Mouse (Mus musculus): ENCODE data around the gene Bub1b. TPM values are rescaled to one million over a fixed set of nuclear protein-coding genes. Genes with fewer than 3 reads are reported as not detected.
A peak's percentile ranks its signal among the peaks of the same experiment; 100 is the strongest.

Gene Bub1b
- total and polyA plus RNA-seq, 2 experiments from 2014 or later = 14.8 to 37.7 TPM

GRCm38 (mm10) chr2:118687791-118688190, 89.8 kb downstream of the Bub1b start:
- Histone ChIP-seq H3K9me3 (replicated peaks; ENCODE audit: control insufficient read depth, low read length) (no peaks in the 10 kb centered on the region), H3K9ac (replicated peaks; ENCODE audit: low read depth, low read length) (no peak overlapping the region), H3K36me3 (replicated peaks; ENCODE audit: control insufficient read depth, insufficient read depth, low read length) (no peaks in the 10 kb centered on the region), H3K4me3 (ENCODE audit: low read depth, low read length) (no peak overlapping the region), H3K4me1 (ENCODE audit: control insufficient read depth, insufficient read depth) (peaks cover 7% of the 10 kb centered on the region), H3K27ac (ENCODE audit: low read depth) (no peak overlapping the region), H3K27me3 (ENCODE audit: control insufficient read depth, insufficient read depth, low read length) (no peaks in the 10 kb centered on the region), H3K4me2 (ENCODE audit: low read depth, low read length) (no peak overlapping the region)
- WGBS = 85% methylated on average over 3 of the region's 3 CpGs
- no peak for ATAC-seq (ENCODE audit: insufficient read depth, low read depth)
- no peak for DNase-seq (ENCODE audit: low spot score)
- no peak for TF ChIP-seq CTCF (IDR thresholded peaks at IDR 0.05; ENCODE audit: low read depth)
- no peak for TF ChIP-seq EP300 (IDR thresholded peaks at IDR 0.05; ENCODE audit: low read depth)

- H3K36me3 ChIP-seq (replicated peaks; ENCODE audit: control insufficient read depth, insufficient read depth, low read length) = no peaks in the 10 kb centered on the region
- 58% methylated on average over 10 of the region's 10 CpGs for WGBS
- no peaks in the 10 kb centered on the region for H3K9me3 ChIP-seq (replicated peaks; ENCODE audit: control insufficient read depth, low read length)
- H3K4me3 ChIP-seq (ENCODE audit: low read depth, low read length) = no peak overlapping the region
- H3K9ac ChIP-seq (replicated peaks; ENCODE audit: low read depth, low read length) = no peak overlapping the region
- ATAC-seq (ENCODE audit: insufficient read depth, low read depth) = peak; percentile 7; the same call in 1 of the 2 replicates
- DNase-seq (ENCODE audit: low spot score) = no peak
- H3K4me1 ChIP-seq (ENCODE audit: control insufficient read depth, insufficient read depth) = no peaks in the 10 kb centered on the region
- no peaks in the 10 kb centered on the region for H3K27me3 ChIP-seq (ENCODE audit: control insufficient read depth, insufficient read depth, low read length)
- no peak overlapping the region for H3K4me2 ChIP-seq (ENCODE audit: low read depth, low read length)
- TF ChIP-seq EP300 (IDR thresholded peaks at IDR 0.05; ENCODE audit: low read depth) (no peak), CTCF (IDR thresholded peaks at IDR 0.05; ENCODE audit: low read depth) (no peak)
- H3K27ac ChIP-seq (ENCODE audit: low read depth) = no peak overlapping the region
Observed at GRCm38 (mm10) chr2:118689875-118690274, 91.9 kb downstream of the Bub1b start.

Other genes starting within 250 kb of the Bub1b start
- gene Gpr176, start 224.8 kb upstream of the Bub1b start, total RNA-seq (2014; rRNA removed; ENCODE audit: low replicate concordance) = 0.27 and 1.2 TPM in 2 replicates
- 0.31 and 0.40 TPM in 2 replicates for gene Gpr176, start 224.8 kb upstream of the Bub1b start, polyA plus RNA-seq (2015; fragmentation: Nextera tagmentation; extraction: Ambion mirVana)
- gene Eif2ak4, start 209.6 kb upstream of the Bub1b start, total RNA-seq (2014; rRNA removed; ENCODE audit: low replicate concordance) = 12.1 and 12.3 TPM in 2 replicates
- gene Eif2ak4, start 209.6 kb upstream of the Bub1b start, polyA plus RNA-seq (2015; fragmentation: Nextera tagmentation; extraction: Ambion mirVana) = 3.0 TPM in 2 replicates
- gene Srp14, start 118.5 kb upstream of the Bub1b start, total RNA-seq (2014; rRNA removed; ENCODE audit: low replicate concordance) = 123 and 141 TPM in 2 replicates
- 210 and 219 TPM in 2 replicates for gene Srp14, start 118.5 kb upstream of the Bub1b start, polyA plus RNA-seq (2015; fragmentation: Nextera tagmentation; extraction: Ambion mirVana)
- 12.7 and 14.5 TPM in 2 replicates for gene Bmf, start 48.5 kb upstream of the Bub1b start, total RNA-seq (2014; rRNA removed; ENCODE audit: low replicate concordance)
- gene Bmf, start 48.5 kb upstream of the Bub1b start, polyA plus RNA-seq (2015; fragmentation: Nextera tagmentation; extraction: Ambion mirVana) = 1.5 and 1.6 TPM in 2 replicates
- 16.8 and 17.0 TPM in 2 replicates for gene Pak6, start 65.1 kb downstream of the Bub1b start, total RNA-seq (2014; rRNA removed; ENCODE audit: low replicate concordance)
- gene Pak6, start 65.1 kb downstream of the Bub1b start, polyA plus RNA-seq (2015; fragmentation: Nextera tagmentation; extraction: Ambion mirVana) = 7.9 and 9.0 TPM in 2 replicates
- gene Ankrd63, start 105.8 kb downstream of the Bub1b start, total RNA-seq (2014; rRNA removed; ENCODE audit: low replicate concordance) = 7.6 and 14.3 TPM in 2 replicates
- gene Ankrd63, start 105.8 kb downstream of the Bub1b start, polyA plus RNA-seq (2015; fragmentation: Nextera tagmentation; extraction: Ambion mirVana) = 1.6 and 2.0 TPM in 2 replicates
- 1.6 and 7.6 TPM in 2 replicates for gene Plcb2, start 130.2 kb downstream of the Bub1b start, total RNA-seq (2014; rRNA removed; ENCODE audit: low replicate concordance)
- gene Plcb2, start 130.2 kb downstream of the Bub1b start, polyA plus RNA-seq (2015; fragmentation: Nextera tagmentation; extraction: Ambion mirVana) = 2.0 and 2.6 TPM in 2 replicates
- 39.4 and 44.2 TPM in 2 replicates for gene Inafm2, start 147.5 kb downstream of the Bub1b start, total RNA-seq (2014; rRNA removed; ENCODE audit: low replicate concordance)
- gene Inafm2, start 147.5 kb downstream of the Bub1b start, polyA plus RNA-seq (2015; fragmentation: Nextera tagmentation; extraction: Ambion mirVana) = 39.9 and 48.4 TPM in 2 replicates
- 5.7 and 6.8 TPM in 2 replicates for gene Ccdc9b, start 164.4 kb downstream of the Bub1b start, total RNA-seq (2014; rRNA removed; ENCODE audit: low replicate concordance)
- gene Ccdc9b, start 164.4 kb downstream of the Bub1b start, polyA plus RNA-seq (2015; fragmentation: Nextera tagmentation; extraction: Ambion mirVana) = 3.3 and 3.4 TPM in 2 replicates
- gene Phgr1, start 174.6 kb downstream of the Bub1b start, total RNA-seq (2014; rRNA removed; ENCODE audit: low replicate concordance) = not detected in 2 replicates
- gene Phgr1, start 174.6 kb downstream of the Bub1b start, polyA plus RNA-seq (2015; fragmentation: Nextera tagmentation; extraction: Ambion mirVana) = not detected in 2 replicates
- 0.19 and 0.38 TPM in 2 replicates for gene Disp2, start 181.5 kb downstream of the Bub1b start, total RNA-seq (2014; rRNA removed; ENCODE audit: low replicate concordance)
- gene Disp2, start 181.5 kb downstream of the Bub1b start, polyA plus RNA-seq (2015; fragmentation: Nextera tagmentation; extraction: Ambion mirVana) = 0.03 and 0.07 TPM in 2 replicates
- gene Knstrn, start 215.8 kb downstream of the Bub1b start, total RNA-seq (2014; rRNA removed; ENCODE audit: low replicate concordance) = 19.8 and 28.0 TPM in 2 replicates
- gene Knstrn, start 215.8 kb downstream of the Bub1b start, polyA plus RNA-seq (2015; fragmentation: Nextera tagmentation; extraction: Ambion mirVana) = 36.4 and 39.9 TPM in 2 replicates

Data from heart, postnatal 0 days (tissue).